ENCODE assay signal across 8 mouse cellular contexts in genomic region chr2:84840016-84840747, GRCm38 (mm10). TPM values are rescaled to one million over a fixed set of nuclear protein-coding genes. Genes with fewer than 3 reads are reported as not detected.
DNase-seq lines count a peak whose midpoint lies in the region; ATAC-seq lines count a peak whose summit lies in the region.

No protein-coding gene starts in this region.

- peak; percentile 80 for ATAC-seq in heart, embryonic 16.5 days (replicated peaks; ENCODE audit: extremely low read depth, insufficient read depth, low FRiP score)
- ATAC-seq in megakaryocyte, adult 5-6 weeks (ENCODE audit: poor library complexity, severe bottlenecking) = peak; percentile 70

- peaks cover 58% of the 10 kb centered on the region for H3K4me1 ChIP-seq in erythroblast, embryonic 14.5 days (ENCODE audit: control insufficient read depth)
- H3K4me1 ChIP-seq in heart, embryonic 16.5 days (ENCODE audit: control insufficient read depth, insufficient read depth, low read length) = peaks cover 30% of the 10 kb centered on the region

- peak overlapping the region; percentile 74 for H3K4me3 ChIP-seq in erythroblast, embryonic 14.5 days (replicated peaks)
- peak overlapping the region; percentile 78 for H3K4me3 ChIP-seq in heart, embryonic 16.5 days (ENCODE audit: low read length)

- DNase-seq in right cerebral cortex, postnatal 14 days = peak; percentile 38
- no peak for DNase-seq in right cerebral cortex, adult 18-20 months
- peak; percentile 86 for DNase-seq in kidney, postnatal 10 days
- DNase-seq in spleen, adult 12 weeks (ENCODE audit: low spot score) = peak; percentile 71
- no peak for DNase-seq in frontal cortex, postnatal 25 days (ENCODE audit: low spot score in 2 of 2)

- peaks cover 19% of the 10 kb centered on the region for H3K27me3 ChIP-seq in erythroblast, embryonic 14.5 days (ENCODE audit: control insufficient read depth)
- peaks cover 5% of the 10 kb centered on the region; the same call in 1 of the 2 replicates for H3K27me3 ChIP-seq in heart, embryonic 16.5 days (ENCODE audit: control insufficient read depth, insufficient read depth, low read length)

- WGBS in heart, embryonic 16.5 days = under 1% methylated on average over 54 of the region's 54 CpGs

- H3K27ac ChIP-seq in heart, embryonic 16.5 days (ENCODE audit: low read length) = peak overlapping the region; percentile 88

- peak overlapping the region; percentile 85 for H3K9ac ChIP-seq in heart, embryonic 16.5 days (ENCODE audit: low read length)

- H3K4me2 ChIP-seq in heart, embryonic 16.5 days (ENCODE audit: low read depth, low read length) = peak overlapping the region; percentile 99

- H3K9me3 ChIP-seq in erythroblast, embryonic 14.5 days (ENCODE audit: control insufficient read depth, low read length) = peaks cover 2% of the 10 kb centered on the region
- no peaks in the 10 kb centered on the region for H3K9me3 ChIP-seq in heart, embryonic 16.5 days (replicated peaks; ENCODE audit: control insufficient read depth, low read length)

- H3K36me3 ChIP-seq in erythroblast, embryonic 14.5 days (ENCODE audit: control insufficient read depth) = peaks cover 57% of the 10 kb centered on the region
- no peaks in the 10 kb centered on the region for H3K36me3 ChIP-seq in heart, embryonic 16.5 days (ENCODE audit: control insufficient read depth, insufficient read depth)

RNA-seq across cellular contexts. Expression of gene Slc43a1, which starts 1.5 kb away (rescaled TPM):
- polyA plus RNA-seq in erythroblast, embryonic 14.5 days (2012) = 20.3 and 29.2 TPM in 2 replicates
- 8.0 and 8.7 TPM in 2 replicates for polyA plus RNA-seq in heart, embryonic 16.5 days (2015; fragmentation: Nextera tagmentation; extraction: Ambion mirVana)
- total RNA-seq in megakaryocyte, adult 5-6 weeks (2015) = 3.7 and 5.2 TPM in 2 replicates
- 1.6 and 3.1 TPM in 2 replicates for total RNA-seq in megakaryocyte, adult 5-6 weeks (2017)

RNA-seq across cellular contexts. Expression of gene Timm10, which starts 13.4 kb away (rescaled TPM):
- polyA plus RNA-seq in erythroblast, embryonic 14.5 days (2012) = 0.90 and 0.99 TPM in 2 replicates
- polyA plus RNA-seq in heart, embryonic 16.5 days (2015; fragmentation: Nextera tagmentation; extraction: Ambion mirVana) = 92.9 and 97.9 TPM in 2 replicates
- total RNA-seq in megakaryocyte, adult 5-6 weeks (2015) = 17.7 and 18.6 TPM in 2 replicates
- total RNA-seq in megakaryocyte, adult 5-6 weeks (2017) = 14.2 and 19.8 TPM in 2 replicates

RNA-seq across cellular contexts. Expression of gene Smtnl1, which starts 17.7 kb away (rescaled TPM):
- polyA plus RNA-seq in erythroblast, embryonic 14.5 days (2012) = 0.08 and 0.09 TPM in 2 replicates
- polyA plus RNA-seq in heart, embryonic 16.5 days (2015; fragmentation: Nextera tagmentation; extraction: Ambion mirVana) = 0.21 and 0.24 TPM in 2 replicates
- not detected in 2 replicates for total RNA-seq in megakaryocyte, adult 5-6 weeks (2015)
- total RNA-seq in megakaryocyte, adult 5-6 weeks (2017) = not detected in 2 replicates

RNA-seq across cellular contexts. Expression of gene Ube2l6, which starts 41.6 kb away (rescaled TPM):
- polyA plus RNA-seq in erythroblast, embryonic 14.5 days (2012) = 9.9 and 22.9 TPM in 2 replicates
- polyA plus RNA-seq in heart, embryonic 16.5 days (2015; fragmentation: Nextera tagmentation; extraction: Ambion mirVana) = 102 and 110 TPM in 2 replicates
- 23.7 and 27.7 TPM in 2 replicates for total RNA-seq in megakaryocyte, adult 5-6 weeks (2015)
- 25.2 and 31.5 TPM in 2 replicates for total RNA-seq in megakaryocyte, adult 5-6 weeks (2017)

RNA-seq across cellular contexts. Expression of gene Rtn4rl2, which starts 46.3 kb away (rescaled TPM):
- polyA plus RNA-seq in erythroblast, embryonic 14.5 days (2012) = not detected in 2 replicates
- polyA plus RNA-seq in heart, embryonic 16.5 days (2015; fragmentation: Nextera tagmentation; extraction: Ambion mirVana) = 1.5 and 1.7 TPM in 2 replicates
- total RNA-seq in megakaryocyte, adult 5-6 weeks (2015) = not detected in 2 replicates
- not detected in 2 replicates for total RNA-seq in megakaryocyte, adult 5-6 weeks (2017)

Comparison
In these comparisons a context has a peak if more than half of its experiments do, and no peak if none do; other contexts are left out.
1. DNase-seq: peak in right cerebral cortex, postnatal 14 days (single experiment), kidney, postnatal 10 days (single experiment) and spleen, adult 12 weeks (single experiment); none in right cerebral cortex, adult 18-20 months (single experiment) and frontal cortex, postnatal 25 days (0 of 2).
2. RNA of gene Timm10, which starts 13.4 kb away (polyA plus RNA-seq): 92.9 to 97.9 TPM in heart, embryonic 16.5 days; 0.90 to 0.99 TPM in erythroblast, embryonic 14.5 days; every median in the first group is over 10 times any median in the second.